Mouse (Mus musculus) MEL-GATA-1-ER (cell line): ENCODE results near the gene Fgfr1op.
"Not testable (repeated sequence)": the region's sequence is repeated elsewhere in the genome, so short reads cannot be mapped to it uniquely, and the experiment has no call there.

Experiments used
- DNase-seq: peaks from one replicate; pipeline ENCODE4 v3.0.0-alpha.2; 2012; ENCODE audit warnings: low read depth; ENCODE audit errors: extremely low read depth

Gene Fgfr1op

DNA sequence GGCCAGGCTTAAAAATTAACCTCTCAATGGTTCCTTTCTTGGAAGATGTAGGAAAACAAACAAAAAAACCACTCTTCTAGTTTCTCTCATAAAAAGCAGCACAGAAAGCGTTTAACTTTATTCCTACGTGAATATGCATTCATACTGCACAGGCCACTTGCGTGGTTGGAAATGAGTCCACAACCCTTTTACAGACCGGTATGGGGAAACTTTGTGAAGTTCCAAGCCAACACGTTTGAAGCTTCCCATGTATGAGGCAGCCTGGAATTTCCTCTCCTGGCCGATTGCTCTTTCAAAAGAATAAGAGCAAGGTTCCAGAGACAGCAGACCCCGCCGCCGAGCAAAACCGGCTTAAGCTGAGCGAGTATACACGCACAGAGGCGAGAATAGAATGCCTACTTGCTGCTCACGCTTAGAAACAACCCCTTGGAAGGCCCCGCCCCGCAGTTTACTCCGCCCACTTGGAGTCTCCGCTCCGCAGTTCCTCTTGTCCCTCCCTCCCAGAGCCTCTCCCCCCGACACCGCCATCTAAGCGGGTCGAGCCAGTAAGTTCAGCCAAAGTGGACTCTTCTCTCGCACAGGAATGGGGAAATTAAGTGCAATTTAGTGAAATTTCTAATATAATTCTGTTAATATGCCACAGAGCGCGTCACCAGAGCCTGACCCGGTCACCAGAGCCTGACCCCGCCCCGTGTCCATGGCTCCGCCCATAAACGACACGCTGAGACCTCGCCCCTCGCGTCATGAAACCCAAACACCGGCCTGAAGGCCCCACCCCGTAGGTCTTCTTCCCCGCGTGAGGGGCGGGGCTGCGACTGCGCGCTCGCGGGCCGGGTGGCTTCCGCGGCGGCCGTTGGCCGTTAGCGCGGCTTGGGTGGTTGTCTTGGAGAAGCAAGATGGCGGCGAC is at the start of gene Fgfr1op:
Gene Fgfr1op (plus strand): TSS at position 801 of the 907 bp plus-strand sequence.
- DNase-seq: peak; percentile 16

- DNase-seq: not testable (repeated sequence)
Observed at GRCm38 (mm10) chr17:8116378-8116777, 48.9 kb upstream of the Fgfr1op start.

GRCm38 (mm10) chr17:8116928-8117327 is 48.4 kb upstream of the Fgfr1op start:
- DNase-seq: not testable (repeated sequence)

GRCm38 (mm10) chr17:8122974-8123373 is 42.3 kb upstream of the Fgfr1op start:
- DNase-seq: not testable (repeated sequence)

DNA sequence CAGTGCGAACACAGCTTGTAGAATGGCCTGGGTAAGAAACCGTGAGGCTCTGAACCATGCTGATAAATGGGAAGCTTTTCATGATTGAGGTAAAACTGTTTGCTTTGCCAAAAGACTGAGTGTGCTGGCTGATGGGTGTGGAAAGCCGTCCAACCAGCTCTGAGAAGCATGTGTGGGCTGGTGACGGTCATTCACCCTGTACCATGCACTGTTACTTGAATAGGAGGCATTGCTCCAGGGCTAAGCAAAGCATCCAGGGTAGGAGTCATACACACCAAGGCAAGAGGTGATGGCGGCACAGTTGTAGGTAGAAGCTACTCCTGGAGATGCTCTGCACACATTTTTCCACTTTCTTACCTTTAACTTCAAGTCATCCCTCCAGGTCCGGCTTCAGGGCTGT is 40.7 kb upstream of the Fgfr1op start:
- DNase-seq: not testable (repeated sequence)

- DNase-seq: not testable (repeated sequence)
Observed at GRCm38 (mm10) chr17:8128326-8128993, 36.8 kb upstream of the Fgfr1op start.

DNA sequence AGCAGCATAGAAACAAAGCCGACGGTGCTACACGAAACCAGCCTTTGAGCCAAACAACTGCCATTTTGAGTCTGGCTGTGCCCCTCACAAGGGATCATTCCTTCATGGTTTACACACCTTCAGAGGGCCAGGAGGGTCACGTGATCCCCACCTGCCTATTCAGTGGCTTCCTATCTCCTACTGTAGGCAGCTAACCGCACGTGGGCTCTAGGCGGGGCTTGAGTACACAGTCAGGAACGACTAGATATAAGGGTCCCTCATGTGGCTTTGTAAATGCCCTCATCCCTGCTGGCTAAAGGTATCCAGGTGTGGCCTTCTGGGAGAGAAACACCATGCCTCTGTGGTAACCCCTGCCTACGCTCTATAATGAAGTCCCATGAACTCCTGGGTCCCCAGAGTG is 35.7 kb upstream of the Fgfr1op start:
- DNase-seq: not testable (repeated sequence)

DNA sequence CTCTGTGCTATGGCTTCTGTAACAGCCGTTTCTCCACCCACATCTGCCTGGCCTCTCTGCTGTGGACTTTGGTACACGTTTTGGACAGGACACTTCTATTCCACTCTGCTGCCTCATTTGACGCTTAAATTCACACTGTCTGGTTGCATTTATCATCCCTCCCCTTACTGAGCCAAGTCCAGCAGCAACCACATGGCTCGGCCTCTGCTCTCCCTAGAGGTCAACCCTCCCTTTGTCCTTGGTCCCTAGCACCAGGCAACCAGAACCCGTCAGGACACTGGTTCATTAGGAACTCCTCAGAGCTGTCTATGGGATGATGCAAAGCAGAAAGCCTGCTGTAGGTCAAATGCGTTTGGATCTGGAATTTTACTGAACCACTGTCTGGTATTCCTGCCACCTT is 34.5 kb upstream of the Fgfr1op start:
- DNase-seq: not testable (repeated sequence)

DNA sequence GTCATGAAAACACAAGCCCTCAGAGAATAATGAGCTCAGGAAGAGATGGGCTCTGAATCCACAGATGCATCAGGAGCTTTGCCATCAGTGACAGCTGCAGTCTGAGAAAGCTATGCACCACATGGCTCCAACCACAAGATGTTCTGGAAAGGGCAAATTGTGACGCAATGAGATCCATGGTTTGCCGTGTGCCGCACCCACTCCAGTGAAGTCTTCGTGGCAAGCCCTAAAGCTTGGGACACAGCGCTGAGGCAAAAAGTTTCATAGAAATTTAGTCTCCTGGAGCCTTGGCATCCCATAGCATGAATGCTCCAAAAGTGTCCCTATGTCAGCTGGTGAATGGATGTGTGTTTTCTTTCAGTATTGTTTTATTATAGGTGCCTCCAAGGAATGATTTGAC is 27.2 kb upstream of the Fgfr1op start:
- DNase-seq: not testable (repeated sequence)

DNA sequence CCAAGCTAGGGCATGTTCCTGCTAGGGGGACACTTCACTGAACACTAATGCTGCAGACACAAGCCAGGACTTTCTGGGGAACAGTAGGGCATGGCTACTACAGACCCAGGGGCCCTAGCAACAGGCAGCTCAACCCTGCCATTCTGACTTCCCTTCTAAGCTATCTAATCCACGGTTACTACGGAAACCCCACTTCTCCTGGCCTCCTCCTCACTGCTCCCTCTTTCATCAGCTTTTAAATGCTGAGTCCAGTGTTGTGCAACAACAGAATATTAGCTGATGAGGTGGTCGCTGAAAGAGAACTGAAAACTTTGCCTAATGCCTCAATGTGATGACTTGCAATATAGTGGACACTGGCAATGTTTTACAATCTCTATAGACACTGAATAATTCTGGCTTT is 25.1 kb upstream of the Fgfr1op start:
- DNase-seq: peak; percentile 14

DNA sequence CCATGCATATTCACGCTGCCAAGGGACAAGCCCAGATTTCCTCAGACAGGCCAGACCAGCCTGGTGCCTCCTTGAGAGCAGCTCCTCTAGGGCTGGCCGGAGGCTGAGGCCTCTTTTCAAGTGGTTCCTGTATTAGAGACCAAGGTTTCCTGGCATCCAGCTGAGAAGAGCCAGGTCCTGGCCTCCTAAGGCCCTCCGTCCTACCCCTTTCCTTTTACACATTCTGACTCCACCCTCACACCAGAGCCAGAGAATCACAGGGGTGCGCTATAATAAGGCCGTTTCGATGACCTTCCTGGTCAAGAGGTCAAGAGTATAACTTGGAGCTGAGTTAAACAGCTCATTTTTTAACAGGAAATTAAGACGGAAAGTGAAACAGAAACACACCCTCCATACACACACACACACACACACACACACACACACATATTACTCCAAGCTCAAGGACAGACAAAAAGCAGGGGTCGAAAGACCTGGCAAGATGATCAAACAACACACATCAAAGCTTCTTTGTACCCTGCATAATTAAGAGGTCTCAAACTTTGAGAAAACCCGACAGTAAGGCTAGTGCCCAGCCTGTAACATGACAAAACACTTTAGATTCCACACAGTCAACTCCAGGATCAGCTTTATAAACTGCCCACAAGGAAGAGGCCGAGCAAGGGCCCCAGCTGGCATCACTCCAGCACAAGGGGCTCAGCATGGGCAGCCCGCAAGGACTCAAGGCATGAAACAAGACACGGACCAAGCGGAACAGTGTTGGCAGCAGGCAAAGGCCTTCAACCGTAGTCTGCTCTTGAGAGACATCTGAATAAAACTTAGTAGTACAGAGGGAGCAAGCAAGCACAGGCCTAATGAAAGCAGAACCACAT is 21.3 kb upstream of the Fgfr1op start:
- DNase-seq: not testable (repeated sequence)

GRCm38 (mm10) chr17:8146931-8147330 is 18.4 kb upstream of the Fgfr1op start:
- peak; percentile 23 for DNase-seq

DNA sequence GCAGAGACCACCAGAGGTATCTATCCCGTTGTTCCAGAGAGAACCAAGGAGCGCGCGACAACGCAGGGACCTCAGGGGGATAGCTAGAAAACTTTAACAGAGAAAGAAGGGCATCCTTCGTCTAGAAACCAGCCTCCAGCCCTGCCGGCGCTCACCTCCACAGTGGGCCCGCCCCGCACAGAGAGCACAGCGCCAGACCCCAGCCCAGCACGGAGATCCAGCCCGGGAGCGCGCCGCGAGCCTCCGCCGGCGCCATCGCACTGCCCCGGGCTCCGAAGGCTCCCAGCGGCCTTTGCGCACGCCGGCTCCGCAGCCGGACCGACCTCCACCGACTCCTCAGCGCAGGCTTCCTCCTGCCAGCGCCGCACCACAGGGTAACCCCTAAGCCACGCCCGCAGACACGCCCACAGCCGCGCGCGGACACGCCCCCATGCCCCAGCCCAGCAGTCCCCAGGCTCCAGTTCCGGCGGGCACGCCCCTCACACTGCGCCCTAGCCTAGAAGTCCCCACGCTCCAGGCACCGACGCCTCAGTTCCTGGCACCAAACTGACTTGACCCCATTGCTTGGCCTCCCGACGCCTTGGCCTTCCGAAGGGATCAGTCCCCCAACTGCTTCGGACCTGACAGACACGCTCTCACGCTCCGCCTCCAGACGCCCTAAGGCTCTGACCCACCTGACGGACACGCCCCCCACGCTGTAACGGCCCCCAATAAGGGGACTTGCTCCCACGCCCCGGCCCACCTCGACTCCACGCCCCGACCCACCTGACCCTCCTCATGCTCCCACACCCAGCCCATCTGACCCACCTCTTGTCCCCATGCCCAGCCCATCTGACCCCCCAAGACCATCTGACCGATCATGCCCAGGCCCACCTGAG is 17.6 kb upstream of the Fgfr1op start, which contains the start of the genes Gm49673 and Rnaset2a:
Gene Gm49673 (minus strand): TSS at position 350 of the 878 bp plus-strand sequence.
Gene Rnaset2a (minus strand): TSS at position 659 of the 878 bp plus-strand sequence.
- peak; percentile 9 for DNase-seq

DNA sequence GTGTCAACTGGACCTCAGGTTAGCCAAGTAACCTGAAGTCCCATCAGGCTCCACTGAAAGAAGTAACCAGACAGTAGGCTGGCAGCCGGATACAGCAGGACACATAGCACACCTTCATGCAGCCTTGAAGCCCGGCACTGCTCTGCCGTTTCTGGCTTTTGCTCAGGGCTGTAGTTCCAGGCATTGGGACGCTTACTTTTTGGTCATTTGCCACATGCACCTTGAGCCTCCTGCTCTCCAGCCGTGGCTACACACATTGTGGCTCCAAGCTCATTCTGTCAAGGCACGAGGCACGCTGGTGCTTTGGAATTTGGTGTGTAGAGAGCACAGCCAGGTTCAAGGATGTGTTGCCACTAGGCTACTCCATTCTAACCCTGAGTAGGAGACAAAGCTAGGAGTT is 10.3 kb upstream of the Fgfr1op start:
- not testable (repeated sequence) for DNase-seq

GRCm38 (mm10) chr17:8155982-8156381 is 9.3 kb upstream of the Fgfr1op start:
- DNase-seq: not testable (repeated sequence)

DNA sequence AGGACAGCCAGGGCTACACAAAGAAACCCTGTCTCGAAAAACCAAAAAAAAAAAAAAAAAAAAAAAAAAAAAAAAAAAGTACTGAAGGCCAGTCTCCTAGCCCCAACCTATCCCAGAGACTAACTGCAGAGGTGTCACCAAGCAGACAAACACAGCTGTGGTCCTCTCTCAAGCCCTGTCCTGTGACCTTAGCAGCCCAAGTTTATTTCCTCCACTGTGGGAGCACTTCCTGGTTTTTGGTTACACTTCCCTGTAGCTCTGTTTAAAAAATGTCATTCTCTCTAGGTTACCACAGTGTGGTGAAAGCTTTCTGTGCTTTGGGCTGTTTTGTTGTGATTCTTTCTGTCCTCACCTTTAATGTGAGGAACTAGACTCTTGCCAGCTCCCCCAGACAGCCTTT is 6.7 kb upstream of the Fgfr1op start:
- not testable (repeated sequence) for DNase-seq

DNA sequence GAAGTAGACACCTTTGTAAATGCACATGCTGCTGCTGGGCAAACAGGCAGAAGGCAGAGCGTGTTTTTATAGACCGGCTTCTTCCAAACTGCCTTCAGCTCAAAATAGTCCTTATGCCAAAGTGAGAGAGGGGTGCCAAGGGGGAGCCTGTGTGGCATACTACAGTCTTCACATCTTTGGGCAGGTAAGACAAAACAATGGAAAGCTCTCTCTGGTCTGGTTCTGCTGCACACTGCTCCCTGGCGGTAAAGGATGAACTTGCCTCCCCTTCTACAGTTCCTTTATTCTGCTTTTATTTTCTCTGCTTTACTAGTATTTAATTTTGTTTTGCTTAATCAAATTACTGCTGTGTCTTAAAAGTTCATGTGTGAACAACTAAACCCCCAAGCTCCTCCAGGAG is 4.3 kb upstream of the Fgfr1op start:
- not testable (repeated sequence) for DNase-seq

DNA sequence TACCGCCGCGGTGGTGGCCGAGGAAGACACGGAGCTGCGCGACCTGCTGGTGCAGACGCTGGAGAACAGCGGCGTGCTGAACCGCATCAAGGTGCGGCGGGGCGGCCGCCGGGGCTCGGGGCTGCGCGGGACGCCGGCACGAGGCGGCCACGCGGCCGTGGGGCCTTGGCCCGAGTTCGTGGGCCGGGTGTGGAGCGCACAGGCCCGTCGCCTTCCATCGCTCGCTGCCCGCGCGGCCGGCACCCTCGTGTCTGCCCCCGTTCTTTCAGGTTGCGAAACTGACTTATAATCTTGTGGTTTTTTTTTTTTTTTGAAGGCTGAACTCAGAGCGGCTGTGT is 276 bp downstream of the Fgfr1op start:
- DNase-seq: not testable (repeated sequence)

GRCm38 (mm10) chr17:8165977-8166376 is 676 bp downstream of the Fgfr1op start:
- DNase-seq: peak; percentile 2

GRCm38 (mm10) chr17:8166454-8166853 is 1.2 kb downstream of the Fgfr1op start:
- not testable (repeated sequence) for DNase-seq
